Mouse (Mus musculus): ENCODE data around the gene Adam8. TPM values are rescaled to one million over a fixed set of nuclear protein-coding genes. Genes with fewer than 3 reads are reported as not detected.

Gene Adam8
- polyA plus RNA-seq, 1 experiment from 2014 or later, result 3.6 TPM

- DNase-seq (peak; percentile 76), ATAC-seq (ENCODE audit: low FRiP score, low TSS enrichment) (no peak)
- Histone ChIP-seq H3K9me3 (ENCODE audit: control insufficient read depth, low read length) (no peaks in the 10 kb centered on the region), H3K9ac (replicated peaks; ENCODE audit: low read length) (no peak overlapping the region; the same call in 1 of the 2 replicates), H3K4me3 (replicated peaks; ENCODE audit: low read depth, low read length) (peak overlapping the region; percentile 33), H3K4me2 (ENCODE audit: low read length) (peak overlapping the region; percentile 65), H3K27me3 (ENCODE audit: control insufficient read depth, insufficient read depth, low read length) (peaks cover 54% of the 10 kb centered on the region), H3K4me1 (ENCODE audit: control insufficient read depth, insufficient read depth, low read length) (peaks cover 18% of the 10 kb centered on the region; the same call in 1 of the 2 replicates), H3K36me3 (ENCODE audit: control insufficient read depth, insufficient read depth, low read length) (no peaks in the 10 kb centered on the region), H3K27ac (replicated peaks; ENCODE audit: low read depth, low read length) (no peak overlapping the region)
- 1% methylated on average over 15 of the region's 15 CpGs for WGBS
Observed at GRCm38 (mm10) chr7:139949893-139950282, 42.5 kb downstream of the Adam8 start.

GRCm38 (mm10) chr7:139946032-139946431 is 46.3 kb downstream of the Adam8 start:
- WGBS, result 30% methylated on average over 5 of the region's 5 CpGs
- H3K27ac ChIP-seq (replicated peaks; ENCODE audit: low read depth, low read length), result no peak overlapping the region
- H3K27me3 ChIP-seq (ENCODE audit: control insufficient read depth, insufficient read depth, low read length), result peaks cover 88% of the 10 kb centered on the region
- no peak overlapping the region for H3K9ac ChIP-seq (replicated peaks; ENCODE audit: low read length)
- no peak overlapping the region for H3K4me3 ChIP-seq (replicated peaks; ENCODE audit: low read depth, low read length)
- H3K4me2 ChIP-seq (ENCODE audit: low read length), result no peak overlapping the region
- no peaks in the 10 kb centered on the region for H3K36me3 ChIP-seq (ENCODE audit: control insufficient read depth, insufficient read depth, low read length)
- no peaks in the 10 kb centered on the region for H3K9me3 ChIP-seq (ENCODE audit: control insufficient read depth, low read length)
- peaks cover 16% of the 10 kb centered on the region; the same call in 1 of the 2 replicates for H3K4me1 ChIP-seq (ENCODE audit: control insufficient read depth, insufficient read depth, low read length)
- ATAC-seq (ENCODE audit: low FRiP score, low TSS enrichment) (no peak), DNase-seq (no peak)

- peaks cover 10% of the 10 kb centered on the region; the same call in 1 of the 2 replicates for H3K4me1 ChIP-seq (ENCODE audit: control insufficient read depth, insufficient read depth, low read length)
- H3K4me2 ChIP-seq (ENCODE audit: low read length), result no peak overlapping the region
- no peak overlapping the region for H3K4me3 ChIP-seq (replicated peaks; ENCODE audit: low read depth, low read length)
- H3K9ac ChIP-seq (replicated peaks; ENCODE audit: low read length), result no peak overlapping the region
- H3K27me3 ChIP-seq (ENCODE audit: control insufficient read depth, insufficient read depth, low read length), result peaks cover 84% of the 10 kb centered on the region
- WGBS, result 8% methylated on average over 5 of the region's 5 CpGs
- H3K27ac ChIP-seq (replicated peaks; ENCODE audit: low read depth, low read length), result no peak overlapping the region
- ATAC-seq (ENCODE audit: low FRiP score, low TSS enrichment), result no peak
- no peaks in the 10 kb centered on the region for H3K9me3 ChIP-seq (ENCODE audit: control insufficient read depth, low read length)
- DNase-seq, result no peak
- no peaks in the 10 kb centered on the region for H3K36me3 ChIP-seq (ENCODE audit: control insufficient read depth, insufficient read depth, low read length)
Observed at GRCm38 (mm10) chr7:139945516-139945915, 46.8 kb downstream of the Adam8 start.

GRCm38 (mm10) chr7:139944291-139945240 is 47.8 kb downstream of the Adam8 start:
- DNase-seq, result peak; percentile 45
- H3K27ac ChIP-seq (replicated peaks; ENCODE audit: low read depth, low read length), result no peak overlapping the region
- peak overlapping the region; percentile 28 for H3K4me3 ChIP-seq (replicated peaks; ENCODE audit: low read depth, low read length)
- H3K4me1 ChIP-seq (ENCODE audit: control insufficient read depth, insufficient read depth, low read length), result 0 out of 2 replicates have a peak, but pooled peaks cover under 1% of the 10 kb centered on the region
- no peaks in the 10 kb centered on the region for H3K36me3 ChIP-seq (ENCODE audit: control insufficient read depth, insufficient read depth, low read length)
- WGBS, result 3% methylated on average over 68 of the region's 68 CpGs
- no peak overlapping the region for H3K9ac ChIP-seq (replicated peaks; ENCODE audit: low read length)
- no peak for ATAC-seq (ENCODE audit: low FRiP score, low TSS enrichment)
- peak overlapping the region; percentile 47 for H3K4me2 ChIP-seq (ENCODE audit: low read length)
- H3K27me3 ChIP-seq (ENCODE audit: control insufficient read depth, insufficient read depth, low read length), result peaks cover 81% of the 10 kb centered on the region
- H3K9me3 ChIP-seq (ENCODE audit: control insufficient read depth, low read length), result no peaks in the 10 kb centered on the region

- no peak for ATAC-seq (ENCODE audit: low FRiP score, low TSS enrichment)
- WGBS, result under 1% methylated on average over 59 of the region's 59 CpGs
- DNase-seq, result peak; percentile 47
- Histone ChIP-seq H3K27me3 (ENCODE audit: control insufficient read depth, insufficient read depth, low read length) (peaks cover 74% of the 10 kb centered on the region), H3K4me1 (ENCODE audit: control insufficient read depth, insufficient read depth, low read length) (no peaks in the 10 kb centered on the region), H3K9me3 (ENCODE audit: control insufficient read depth, low read length) (no peaks in the 10 kb centered on the region), H3K9ac (replicated peaks; ENCODE audit: low read length) (peak within 1 kb of the TSS; percentile 31; the same call in 1 of the 2 replicates), H3K4me2 (ENCODE audit: low read length) (peak within 1 kb of the TSS; percentile 47), H3K36me3 (ENCODE audit: control insufficient read depth, insufficient read depth, low read length) (no peaks in the 10 kb centered on the region), H3K27ac (replicated peaks; ENCODE audit: low read depth, low read length) (no peak within 1 kb of the TSS), H3K4me3 (replicated peaks; ENCODE audit: low read depth, low read length) (peak within 1 kb of the TSS; percentile 28)
Observed at GRCm38 (mm10) chr7:139943674-139944281, 48.6 kb downstream of the Adam8 start, which contains the start of gene Utf1. Utf1 (plus strand) TSS chr7:139943789.

- Histone ChIP-seq H3K9ac (replicated peaks; ENCODE audit: low read length) (no peak overlapping the region), H3K27ac (replicated peaks; ENCODE audit: low read depth, low read length) (no peak overlapping the region), H3K27me3 (ENCODE audit: control insufficient read depth, insufficient read depth, low read length) (peaks cover 50% of the 10 kb centered on the region), H3K4me2 (ENCODE audit: low read length) (no peak overlapping the region), H3K9me3 (ENCODE audit: control insufficient read depth, low read length) (no peaks in the 10 kb centered on the region), H3K4me3 (replicated peaks; ENCODE audit: low read depth, low read length) (no peak overlapping the region), H3K36me3 (ENCODE audit: control insufficient read depth, insufficient read depth, low read length) (no peaks in the 10 kb centered on the region), H3K4me1 (ENCODE audit: control insufficient read depth, insufficient read depth, low read length) (no peaks in the 10 kb centered on the region)
- ATAC-seq (ENCODE audit: low FRiP score, low TSS enrichment) (no peak), DNase-seq (no peak)
- 63% methylated on average over 16 of the region's 16 CpGs for WGBS
Observed at GRCm38 (mm10) chr7:139940476-139941209, 51.7 kb downstream of the Adam8 start.

- no peak for ATAC-seq (ENCODE audit: low FRiP score, low TSS enrichment)
- no peak overlapping the region for H3K4me3 ChIP-seq (replicated peaks; ENCODE audit: low read depth, low read length)
- peaks cover 21% of the 10 kb centered on the region for H3K27me3 ChIP-seq (ENCODE audit: control insufficient read depth, insufficient read depth, low read length)
- H3K9me3 ChIP-seq (ENCODE audit: control insufficient read depth, low read length), result no peaks in the 10 kb centered on the region
- 79% methylated on average over 5 of the region's 5 CpGs for WGBS
- no peaks in the 10 kb centered on the region for H3K4me1 ChIP-seq (ENCODE audit: control insufficient read depth, insufficient read depth, low read length)
- no peak for DNase-seq
- 0 out of 2 replicates have a peak, but pooled peaks cover under 1% of the 10 kb centered on the region for H3K36me3 ChIP-seq (ENCODE audit: control insufficient read depth, insufficient read depth, low read length)
- no peak overlapping the region for H3K4me2 ChIP-seq (ENCODE audit: low read length)
- no peak overlapping the region for H3K27ac ChIP-seq (replicated peaks; ENCODE audit: low read depth, low read length)
- no peak overlapping the region for H3K9ac ChIP-seq (replicated peaks; ENCODE audit: low read length)
Observed at GRCm38 (mm10) chr7:139937810-139938209, 54.6 kb downstream of the Adam8 start.

- 81% methylated on average over 3 of the region's 3 CpGs for WGBS
- no peak overlapping the region for H3K27ac ChIP-seq (replicated peaks; ENCODE audit: low read depth, low read length)
- no peak overlapping the region for H3K9ac ChIP-seq (replicated peaks; ENCODE audit: low read length)
Observed at GRCm38 (mm10) chr7:139937138-139937537, 55.2 kb downstream of the Adam8 start.

More at GRCm38 (mm10) chr7:139937138-139937537, 55.2 kb downstream of the Adam8 start:
- no peaks in the 10 kb centered on the region for H3K4me1 ChIP-seq (ENCODE audit: control insufficient read depth, insufficient read depth, low read length)
- H3K9me3 ChIP-seq (ENCODE audit: control insufficient read depth, low read length), result no peaks in the 10 kb centered on the region
- no peak overlapping the region for H3K4me3 ChIP-seq (replicated peaks; ENCODE audit: low read depth, low read length)
- no peak overlapping the region for H3K4me2 ChIP-seq (ENCODE audit: low read length)
- peaks cover 15% of the 10 kb centered on the region for H3K27me3 ChIP-seq (ENCODE audit: control insufficient read depth, insufficient read depth, low read length)
- no peak for ATAC-seq (ENCODE audit: low FRiP score, low TSS enrichment)
- H3K36me3 ChIP-seq (ENCODE audit: control insufficient read depth, insufficient read depth, low read length), result 0 out of 2 replicates have a peak, but pooled peaks cover 3% of the 10 kb centered on the region
- DNase-seq, result no peak
